Mouse (Mus musculus) limb, embryonic 13.5 days (tissue): ENCODE measurements around the gene Uqcc3. TPM values are rescaled to one million over a fixed set of nuclear protein-coding genes. Genes with fewer than 3 reads are reported as not detected.

Experiments used
- ATAC-seq: fragments of 200-750 bp; cut with Nextera tagmentation; 2 replicates; pipeline ENCODE4 v1.8.0; 2017; ENCODE audit warnings: low read depth, moderate number of reproducible peaks, moderate TSS enrichment; ENCODE audit not compliant: low FRiP score
- H3K27ac ChIP-seq: fragments of 300-500 bp; sonication (generic); 2 replicates; pipeline ENCODE4 v1.5.1; 2015; ENCODE audit warnings: inconsistent platforms, mild to moderate bottlenecking, moderate library complexity
- H3K27me3 ChIP-seq: fragments of 300-500 bp; sonication (generic); 2 replicates; pipeline ENCODE4 v1.6.1; 2015; ENCODE audit warnings: mild to moderate bottlenecking, inconsistent platforms
- H3K36me3 ChIP-seq: fragments of 300-500 bp; sonication (generic); 2 replicates; pipeline ENCODE4 v1.6.1; 2015; ENCODE audit warnings: inconsistent platforms, mild to moderate bottlenecking, moderate library complexity
- H3K4me1 ChIP-seq: fragments of 300-500 bp; sonication (generic); 2 replicates; pipeline ENCODE4 v1.6.1; 2015; ENCODE audit warnings: inconsistent platforms
- H3K4me2 ChIP-seq: fragments of 300-500 bp; sonication (generic); replicated peaks from 2 replicates; pipeline ENCODE4 v1.6.1; 2015; ENCODE audit warnings: inconsistent platforms, mild to moderate bottlenecking, moderate library complexity
- H3K4me3 ChIP-seq: fragments of 300-500 bp; sonication (generic); 2 replicates; pipeline ENCODE4 v1.5.1; 2015; ENCODE audit warnings: moderate library complexity, mild to moderate bottlenecking, inconsistent platforms
- H3K9ac ChIP-seq: fragments of 300-500 bp; sonication (generic); 2 replicates; pipeline ENCODE4 v1.6.1; 2015; ENCODE audit warnings: mild to moderate bottlenecking, inconsistent platforms
- H3K9me3 ChIP-seq: fragments of 300-500 bp; sonication (generic); 2 replicates; pipeline ENCODE4 v1.6.1; 2016; ENCODE audit warnings: inconsistent platforms
- WGBS: fragments of 180-500 bp; shearing (Covaris S2); methylation state at CpG from one replicate; pipeline ENCODE4 v1.1.7; 2015; 5-methylcytosine and 5-hydroxymethylcytosine counted together
- polyA plus RNA-seq: library from polyadenylated mRNA; unstranded; fragments of >200 nt; fragmentation: Nextera tagmentation; extraction: Ambion mirVana; gene quantifications from 2 replicates; pipeline ENCODE4 v1.2.1, GENCODE M21; 2015

The Uqcc3 gene
- 66.7 and 70.4 TPM in 2 replicates for polyA plus RNA-seq

DNA sequence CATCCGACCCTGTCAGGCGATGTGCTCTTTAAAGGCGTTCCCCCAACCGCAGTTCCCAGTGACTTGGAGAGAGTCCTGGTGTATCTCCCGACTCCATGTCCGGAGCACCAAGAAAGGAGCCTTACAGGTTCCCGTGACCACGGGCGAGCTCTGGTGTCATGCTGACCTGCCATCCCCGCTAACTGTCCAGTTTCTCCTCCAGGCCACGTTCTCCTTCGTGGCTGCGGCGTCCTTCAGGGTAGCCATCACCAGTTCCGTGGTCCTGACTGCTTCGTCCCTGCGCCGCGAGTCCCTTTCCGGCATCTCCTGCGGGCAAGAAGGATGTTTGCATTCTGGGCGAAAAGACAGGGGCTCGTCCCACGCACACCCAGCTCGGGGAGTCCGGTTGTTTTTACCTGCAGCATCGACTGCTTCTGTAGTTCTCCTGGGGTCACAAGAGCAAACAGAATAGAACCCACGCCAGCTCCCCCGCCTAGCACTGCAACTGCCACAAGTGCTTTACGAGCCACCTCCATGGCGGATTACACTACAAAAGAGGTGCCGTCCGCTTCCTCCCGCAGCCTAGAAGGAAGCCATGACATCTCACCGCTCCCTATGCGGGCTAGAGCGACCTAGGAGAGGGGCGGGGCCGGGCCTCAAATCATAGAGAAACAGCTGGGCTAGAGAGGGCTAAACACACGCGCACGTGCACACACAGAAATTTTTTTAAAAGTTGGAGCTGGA lies at the start of gene Uqcc3:
Gene Uqcc3 (minus strand): TSS at position 613 of the 723 bp plus-strand sequence.
- under 1% methylated on average over 42 of the region's 42 CpGs for WGBS
- Histone ChIP-seq H3K9ac (peak within 1 kb of the TSS; percentile 92), H3K9me3 (no peaks in the 10 kb centered on the region), H3K27ac (peak within 1 kb of the TSS; percentile 81), H3K4me2 (peak within 1 kb of the TSS; percentile 86), H3K4me3 (peak within 1 kb of the TSS; percentile 89), H3K36me3 (peaks cover 30% of the 10 kb centered on the region), H3K4me1 (peaks cover 9% of the 10 kb centered on the region), H3K27me3 (no peaks in the 10 kb centered on the region)
- peak; percentile 97 for ATAC-seq

- Histone ChIP-seq H3K4me3 (peak overlapping the region; percentile 80), H3K9ac (peak overlapping the region; percentile 91), H3K36me3 (peaks cover 62% of the 10 kb centered on the region), H3K9me3 (no peaks in the 10 kb centered on the region), H3K27ac (peak overlapping the region; percentile 74; the same call in 1 of the 2 replicates), H3K4me2 (peak overlapping the region; percentile 72), H3K27me3 (no peaks in the 10 kb centered on the region), H3K4me1 (peaks cover 11% of the 10 kb centered on the region)
- ATAC-seq: no peak
- 7% methylated on average over 11 of the region's 11 CpGs for WGBS
Measured at GRCm38 (mm10) chr19:8930117-8930516, 49.4 kb upstream of the Uqcc3 start.

DNA sequence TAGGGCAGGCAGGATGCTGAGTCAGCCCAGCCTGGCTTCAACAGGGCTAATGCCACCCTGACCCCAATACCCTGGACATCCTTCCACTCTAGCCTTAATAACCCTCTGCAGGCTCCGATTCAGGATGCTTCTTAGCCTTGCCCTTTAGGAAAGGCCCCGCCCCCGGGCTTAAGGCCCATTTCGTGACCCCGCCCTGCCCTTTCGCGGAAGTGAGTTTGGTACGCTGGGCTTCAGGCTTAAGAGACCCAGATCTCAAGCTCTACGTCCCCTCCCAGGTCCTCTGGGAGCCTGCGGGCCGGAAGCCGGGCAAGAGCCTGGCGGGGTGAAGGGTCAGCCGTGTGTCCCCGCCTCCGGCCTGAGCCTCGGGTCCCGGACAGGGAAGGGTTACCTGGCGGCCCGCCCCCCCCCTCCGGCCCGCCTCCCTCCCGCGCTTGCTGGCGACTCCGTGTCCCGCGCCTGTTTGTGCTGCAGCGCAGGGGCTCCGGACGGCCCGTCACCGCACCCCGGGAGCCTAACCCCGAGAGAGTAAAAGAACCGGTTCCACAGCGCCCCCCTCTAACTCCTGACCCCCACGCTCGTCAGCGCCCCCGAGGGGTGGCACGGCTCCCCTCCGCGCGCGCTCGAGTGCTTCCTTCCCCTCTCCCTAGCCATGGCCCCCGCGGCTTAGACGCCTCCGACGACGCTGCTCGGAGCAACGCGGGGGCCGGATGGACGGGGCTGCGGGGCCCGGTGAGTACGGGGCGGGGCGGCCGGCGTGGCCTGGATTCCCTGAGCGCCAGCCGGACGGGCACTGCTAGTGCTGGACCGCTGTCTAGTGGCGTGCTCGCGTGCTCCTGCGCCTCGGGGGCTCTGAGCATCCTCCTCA lies 48.7 kb upstream of the Uqcc3 start, which contains the start of the genes Rom1 and Eml3:
Gene Rom1 (minus strand): TSS at position 133 of the 865 bp plus-strand sequence.
Gene Eml3 (plus strand): TSS at position 329 of the 865 bp plus-strand sequence.
- under 1% methylated on average over 59 of the region's 74 CpGs for WGBS
- peak within 1 kb of the TSS; percentile 74 for H3K27ac ChIP-seq
- H3K36me3 ChIP-seq: peaks cover 56% of the 10 kb centered on the region
- peak within 1 kb of the TSS; percentile 80 for H3K4me3 ChIP-seq
- peak within 1 kb of the TSS; percentile 91 for H3K9ac ChIP-seq
- peaks cover 11% of the 10 kb centered on the region for H3K4me1 ChIP-seq
- ATAC-seq: peak; percentile 84
- no peaks in the 10 kb centered on the region for H3K9me3 ChIP-seq
- peak within 1 kb of the TSS; percentile 72 for H3K4me2 ChIP-seq
- H3K27me3 ChIP-seq: no peaks in the 10 kb centered on the region

GRCm38 (mm10) chr19:8928689-8929223 lies 48.0 kb upstream of the Uqcc3 start:
- peak overlapping the region; percentile 80 for H3K4me3 ChIP-seq
- ATAC-seq: peak; percentile 13; the same call in 1 of the 2 replicates
- peaks cover 11% of the 10 kb centered on the region for H3K4me1 ChIP-seq
- no peaks in the 10 kb centered on the region for H3K9me3 ChIP-seq
- H3K4me2 ChIP-seq: peak overlapping the region; percentile 72
- no peaks in the 10 kb centered on the region for H3K27me3 ChIP-seq
- peak overlapping the region; percentile 74; the same call in 1 of the 2 replicates for H3K27ac ChIP-seq
- H3K9ac ChIP-seq: peak overlapping the region; percentile 91
- peaks cover 49% of the 10 kb centered on the region for H3K36me3 ChIP-seq
- 20% methylated on average over 16 of the region's 16 CpGs for WGBS

DNA sequence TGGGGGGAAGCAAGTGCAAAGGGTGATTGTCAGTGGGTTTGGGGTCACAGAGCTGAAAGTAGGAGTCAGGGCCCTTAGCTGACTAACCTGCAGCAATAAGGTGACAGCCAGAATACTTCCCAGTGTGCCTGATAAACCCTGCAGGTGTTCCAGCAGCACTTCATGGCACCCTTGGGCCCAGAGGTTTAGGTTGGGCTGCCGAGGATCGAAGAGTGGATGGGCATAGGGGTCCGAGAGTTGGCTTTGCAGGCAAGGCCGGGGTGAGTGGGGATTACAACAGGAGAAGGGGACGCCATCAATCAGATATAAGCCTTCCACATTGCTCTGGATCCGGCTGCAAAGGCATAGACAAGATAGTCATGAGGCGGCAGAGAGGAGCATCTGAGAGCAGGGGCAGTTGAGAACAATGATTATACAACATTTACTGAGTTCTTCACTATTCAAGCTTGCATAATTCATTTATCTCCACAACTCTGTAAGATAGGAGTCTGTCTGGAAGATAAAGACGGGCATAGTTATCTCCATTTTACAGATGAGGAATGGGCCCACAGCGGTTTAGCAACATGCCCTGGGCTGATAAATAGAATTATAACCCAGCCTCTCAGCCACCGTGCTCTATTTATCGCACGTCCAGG lies 47.3 kb upstream of the Uqcc3 start:
- H3K4me1 ChIP-seq: peaks cover 11% of the 10 kb centered on the region
- no peak overlapping the region for H3K4me3 ChIP-seq
- H3K9me3 ChIP-seq: no peaks in the 10 kb centered on the region
- 87% methylated on average over 12 of the region's 12 CpGs for WGBS
- H3K4me2 ChIP-seq: no peak overlapping the region
- H3K36me3 ChIP-seq: peaks cover 42% of the 10 kb centered on the region
- no peak overlapping the region for H3K27ac ChIP-seq
- H3K27me3 ChIP-seq: no peaks in the 10 kb centered on the region
- H3K9ac ChIP-seq: no peak overlapping the region
- no peak for ATAC-seq

DNA sequence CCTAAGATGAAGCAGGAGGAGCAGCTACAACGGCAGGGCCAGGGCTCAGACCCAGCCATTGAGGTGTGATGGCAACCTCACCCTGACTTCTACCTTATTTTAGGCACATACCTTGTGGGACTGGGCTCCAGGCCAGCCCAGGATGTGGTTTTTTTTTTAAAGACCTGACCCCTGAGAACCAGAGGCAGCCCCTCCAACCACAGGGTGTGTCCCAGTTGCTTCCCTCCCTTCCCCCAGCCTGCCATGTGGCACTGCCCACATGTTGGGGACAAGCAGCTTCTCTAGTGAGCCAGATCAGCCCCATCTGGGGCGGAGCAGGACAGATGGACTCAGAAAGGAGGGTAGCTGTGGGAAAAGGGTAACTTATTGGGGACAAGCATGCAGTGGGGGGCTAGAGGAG lies 46.0 kb upstream of the Uqcc3 start:
- Histone ChIP-seq H3K9ac (peak overlapping the region; percentile 25; the same call in 1 of the 2 replicates), H3K36me3 (peaks cover 35% of the 10 kb centered on the region), H3K27me3 (no peaks in the 10 kb centered on the region), H3K27ac (no peak overlapping the region), H3K4me3 (no peak overlapping the region), H3K4me1 (peaks cover 13% of the 10 kb centered on the region), H3K4me2 (no peak overlapping the region), H3K9me3 (no peaks in the 10 kb centered on the region)
- no peak for ATAC-seq
- 85% methylated on average over 2 of the region's 2 CpGs for WGBS

GRCm38 (mm10) chr19:8921741-8922140 lies 41.0 kb upstream of the Uqcc3 start:
- Histone ChIP-seq H3K4me3 (no peak overlapping the region), H3K4me2 (peak overlapping the region; percentile 77)

GRCm38 (mm10) chr19:8920836-8921291 lies 40.1 kb upstream of the Uqcc3 start:
- H3K36me3 ChIP-seq: peaks cover 25% of the 10 kb centered on the region
- H3K4me2 ChIP-seq: peak overlapping the region; percentile 77
- H3K9me3 ChIP-seq: no peaks in the 10 kb centered on the region
- no peaks in the 10 kb centered on the region for H3K27me3 ChIP-seq
- H3K4me3 ChIP-seq: peak overlapping the region; percentile 75
- H3K4me1 ChIP-seq: peaks cover 13% of the 10 kb centered on the region
- peak overlapping the region; percentile 82 for H3K9ac ChIP-seq
- WGBS: 1% methylated on average over 6 of the region's 6 CpGs
- H3K27ac ChIP-seq: peak overlapping the region; percentile 80
- no peak for ATAC-seq

More at GRCm38 (mm10) chr19:8921741-8922140, 41.0 kb upstream of the Uqcc3 start:
- Histone ChIP-seq H3K27me3 (no peaks in the 10 kb centered on the region), H3K4me1 (peaks cover 13% of the 10 kb centered on the region), H3K36me3 (peaks cover 24% of the 10 kb centered on the region), H3K9me3 (no peaks in the 10 kb centered on the region), H3K9ac (peak overlapping the region; percentile 46), H3K27ac (no peak overlapping the region)
- 77% methylated on average over 9 of the region's 9 CpGs for WGBS
- ATAC-seq: no peak

GRCm38 (mm10) chr19:8920073-8920736 lies 39.5 kb upstream of the Uqcc3 start, which contains the start of gene B3gat3:
Gene B3gat3 (plus strand): TSS chr19:8920374.
- no peaks in the 10 kb centered on the region for H3K27me3 ChIP-seq
- 2% methylated on average over 46 of the region's 50 CpGs for WGBS
- H3K27ac ChIP-seq: peak within 1 kb of the TSS; percentile 80
- H3K36me3 ChIP-seq: peaks cover 25% of the 10 kb centered on the region
- peak within 1 kb of the TSS; percentile 75 for H3K4me3 ChIP-seq
- peaks cover 13% of the 10 kb centered on the region for H3K4me1 ChIP-seq
- peak; percentile 96 for ATAC-seq
- H3K9me3 ChIP-seq: no peaks in the 10 kb centered on the region
- H3K9ac ChIP-seq: peak within 1 kb of the TSS; percentile 82
- H3K4me2 ChIP-seq: peak within 1 kb of the TSS; percentile 77

DNA sequence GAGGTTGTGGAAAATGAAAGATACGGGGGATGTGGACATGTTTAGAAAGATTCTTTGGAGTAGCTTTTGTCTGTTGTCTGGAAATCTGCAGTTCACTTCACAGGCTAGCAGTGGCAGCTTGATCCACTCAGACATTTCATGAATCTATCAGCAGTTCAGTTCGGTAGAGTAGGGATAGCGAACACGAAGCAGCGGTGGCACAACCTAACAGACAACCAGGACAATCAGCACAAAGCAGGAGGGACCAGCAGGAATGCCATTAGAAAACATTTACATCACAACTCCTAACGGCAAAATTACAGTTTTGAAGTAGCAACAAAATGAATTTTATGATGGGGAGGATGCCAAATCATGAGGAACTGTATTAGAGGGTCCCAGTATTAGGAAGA lies 39.0 kb upstream of the Uqcc3 start:
- peak overlapping the region; percentile 75 for H3K4me3 ChIP-seq
- WGBS: 68% methylated on average over 6 of the region's 6 CpGs
- H3K4me2 ChIP-seq: peak overlapping the region; percentile 77
- H3K27ac ChIP-seq: peak overlapping the region; percentile 80; the same call in 1 of the 2 replicates
- no peaks in the 10 kb centered on the region for H3K9me3 ChIP-seq
- H3K9ac ChIP-seq: no peak overlapping the region
- H3K27me3 ChIP-seq: no peaks in the 10 kb centered on the region
- H3K4me1 ChIP-seq: peaks cover 13% of the 10 kb centered on the region
- H3K36me3 ChIP-seq: peaks cover 28% of the 10 kb centered on the region
- ATAC-seq: no peak

GRCm38 (mm10) chr19:8919000-8919399 lies 38.3 kb upstream of the Uqcc3 start:
- ATAC-seq: no peak
- H3K27me3 ChIP-seq: no peaks in the 10 kb centered on the region
- no peak overlapping the region for H3K4me2 ChIP-seq
- no peak overlapping the region for H3K9ac ChIP-seq
- H3K9me3 ChIP-seq: no peaks in the 10 kb centered on the region
- no peak overlapping the region for H3K4me3 ChIP-seq
- peaks cover 13% of the 10 kb centered on the region for H3K4me1 ChIP-seq
- no peak overlapping the region for H3K27ac ChIP-seq
- H3K36me3 ChIP-seq: peaks cover 35% of the 10 kb centered on the region
- 90% methylated on average over 3 of the region's 3 CpGs for WGBS
